Mouse (Mus musculus): Measurements from ENCODE around the gene Olfr700.
"Not testable (repeated sequence)": the region's sequence is repeated elsewhere in the genome, so short reads cannot be mapped to it uniquely, and the experiment has no call there.

The Olfr700 gene

GRCm38 (mm10) chr7:106808734-106809133, at the start of gene Olfr700:
Olfr700 (minus strand) TSS chr7:106808834.
- no peak for ATAC-seq (ENCODE audit: insufficient number of reproducible peaks, low FRiP score, low TSS enrichment)

DNA sequence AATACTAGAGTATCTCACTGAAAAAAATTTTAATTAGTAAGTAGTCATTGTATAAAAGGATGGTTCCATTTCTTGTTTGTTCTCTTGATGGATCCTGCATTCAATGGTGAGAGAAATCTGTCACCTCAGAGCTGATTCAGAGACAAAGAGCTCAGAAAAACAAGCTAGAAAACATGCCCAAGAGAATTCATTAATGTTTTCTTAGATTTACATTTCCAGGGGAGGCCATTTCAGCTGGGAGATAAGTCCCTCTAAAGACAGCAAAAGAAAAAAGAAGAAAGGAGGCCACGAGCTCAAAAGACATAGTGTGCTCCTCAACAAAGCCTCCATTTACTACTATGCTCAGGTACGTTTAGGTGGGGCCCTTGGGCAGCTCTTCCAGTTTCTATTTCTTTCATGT, 34.4 kb upstream of the Olfr700 start, which contains the start of gene Olfr703:
Olfr703 (plus strand) TSS at position 301 of the 400 bp plus-strand sequence.
- ATAC-seq (ENCODE audit: insufficient number of reproducible peaks, low FRiP score, low TSS enrichment), result no peak

GRCm38 (mm10) chr7:106833793-106834192, 25.2 kb upstream of the Olfr700 start, which contains the start of gene Olfr702:
Olfr702 (minus strand) TSS chr7:106833893.
- ATAC-seq (ENCODE audit: insufficient number of reproducible peaks, low FRiP score, low TSS enrichment), result no peak

DNA sequence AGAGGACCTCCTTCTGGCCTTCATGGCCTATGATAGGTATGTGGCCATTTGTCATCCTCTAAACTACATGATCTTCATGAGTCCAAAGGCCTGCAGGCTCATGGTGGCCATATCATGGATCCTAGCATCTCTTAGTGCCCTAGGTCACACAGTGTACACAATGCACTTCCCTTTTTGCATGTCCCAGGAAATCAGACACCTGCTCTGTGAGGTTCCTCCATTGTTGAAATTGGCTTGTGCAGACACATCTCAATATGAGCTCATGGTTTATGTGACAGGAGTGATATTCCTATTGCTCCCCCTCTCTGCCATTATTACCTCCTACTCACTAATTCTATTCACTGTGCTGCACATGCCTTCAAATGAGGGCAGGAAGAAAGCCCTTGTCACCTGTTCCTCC, 9.8 kb upstream of the Olfr700 start:
- no peak for ATAC-seq (ENCODE audit: insufficient number of reproducible peaks, low FRiP score, low TSS enrichment)

GRCm38 (mm10) chr7:106815775-106816174, 7.1 kb upstream of the Olfr700 start:
- ATAC-seq (ENCODE audit: insufficient number of reproducible peaks, low FRiP score, low TSS enrichment), result no peak

- no peak for ATAC-seq (ENCODE audit: insufficient number of reproducible peaks, low FRiP score, low TSS enrichment)
These were observed 5.2 kb upstream of the Olfr700 start, which contains the start of gene Olfr701 for GRCm38 (mm10) chr7:106813829-106814228. Olfr701 (plus strand) TSS chr7:106814129.

GRCm38 (mm10) chr7:106793098-106793497, 15.5 kb downstream of the Olfr700 start, which contains the start of gene Olfr699:
Olfr699 (minus strand) TSS chr7:106793198.
- ATAC-seq (ENCODE audit: insufficient number of reproducible peaks, low FRiP score, low TSS enrichment), result no peak

DNA sequence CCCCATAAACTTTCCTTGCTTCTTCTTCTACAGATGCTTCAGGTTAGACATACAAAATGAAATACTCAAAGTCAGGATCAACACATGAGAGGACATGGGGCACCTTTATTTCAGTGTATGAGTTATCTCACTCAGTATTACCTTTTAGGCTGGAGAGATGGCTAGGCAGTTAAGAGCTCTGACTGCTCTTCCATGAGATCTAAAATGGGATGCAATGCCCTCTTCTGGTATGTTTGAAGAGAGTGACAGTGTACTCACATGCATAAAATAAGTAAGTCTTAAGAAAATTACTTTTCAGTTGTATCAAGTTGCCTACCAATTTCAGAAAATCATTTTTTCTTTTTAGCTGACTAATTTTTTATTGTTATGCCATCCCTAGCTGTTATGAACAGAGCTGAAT, 20.3 kb downstream of the Olfr700 start:
- no peak for ATAC-seq (ENCODE audit: insufficient number of reproducible peaks, low FRiP score, low TSS enrichment)

GRCm38 (mm10) chr7:106761008-106761407, 47.6 kb downstream of the Olfr700 start:
- ATAC-seq (ENCODE audit: insufficient number of reproducible peaks, low FRiP score, low TSS enrichment), result not testable (repeated sequence)

- no peak for ATAC-seq (ENCODE audit: insufficient number of reproducible peaks, low FRiP score, low TSS enrichment)
These were observed 49.8 kb downstream of the Olfr700 start for GRCm38 (mm10) chr7:106758800-106759199.
